Mouse (Mus musculus) heart, embryonic 16.5 days (tissue): ENCODE measurements around the gene Elovl3. TPM values are rescaled to one million over a fixed set of nuclear protein-coding genes. Genes with fewer than 3 reads are reported as not detected.

Source experiments
- ATAC-seq: fragments of 200-750 bp; cut with Nextera tagmentation; replicated peaks from 2 replicates; pipeline ENCODE4 v1.8.0; 2017; ENCODE audit warnings: moderate number of reproducible peaks; ENCODE audit not compliant: insufficient read depth, low FRiP score; ENCODE audit errors: extremely low read depth
- H3K27ac ChIP-seq: fragments of 300-500 bp; sonication (generic); 2 replicates; pipeline ENCODE4 v1.5.1; 2014; ENCODE audit warnings: mild to moderate bottlenecking, low read length, control low read depth, moderate library complexity
- H3K27me3 ChIP-seq: fragments of 300-500 bp; sonication (generic); 2 replicates; pipeline ENCODE4 v1.6.1; 2014; ENCODE audit warnings: low read length, mixed read lengths; ENCODE audit not compliant: control insufficient read depth, insufficient read depth
- H3K36me3 ChIP-seq: fragments of 300-500 bp; sonication (generic); 2 replicates; pipeline ENCODE4 v1.6.1; 2014; ENCODE audit not compliant: control insufficient read depth, insufficient read depth
- H3K4me1 ChIP-seq: fragments of 300-500 bp; sonication (generic); 2 replicates; pipeline ENCODE4 v1.6.1; 2014; ENCODE audit warnings: low read length, mixed read lengths; ENCODE audit not compliant: control insufficient read depth, insufficient read depth
- H3K4me2 ChIP-seq: fragments of 300-500 bp; sonication (generic); 2 replicates; pipeline ENCODE4 v1.6.1; 2014; ENCODE audit warnings: low read depth, mild to moderate bottlenecking, control low read depth, low read length
- H3K4me3 ChIP-seq: fragments of 300-500 bp; sonication (generic); 2 replicates; pipeline ENCODE4 v1.5.1; 2014; ENCODE audit warnings: mild to moderate bottlenecking, control low read depth, low read length
- H3K9ac ChIP-seq: fragments of 300-500 bp; sonication (generic); 2 replicates; pipeline ENCODE4 v1.6.1; 2014; ENCODE audit warnings: low read length, control low read depth
- H3K9me3 ChIP-seq: fragments of 300-500 bp; sonication (generic); replicated peaks from 2 replicates; pipeline ENCODE4 v1.6.1; 2016; ENCODE audit warnings: low read length; ENCODE audit not compliant: control insufficient read depth
- WGBS: fragments of 180-500 bp; shearing (Covaris S2); extraction: QIAGEN DNeasy Blood & Tissue Kit; methylation state at CpG from one replicate; pipeline ENCODE4 v1.1.7; 2014; 5-methylcytosine and 5-hydroxymethylcytosine counted together
- polyA plus RNA-seq: library from polyadenylated mRNA; unstranded; fragments of >200 nt; fragmentation: Nextera tagmentation; extraction: Ambion mirVana; gene quantifications from 2 replicates; pipeline ENCODE4 v1.2.1, GENCODE M21; 2015

Gene Elovl3
- polyA plus RNA-seq, 1 experiment from 2014 or later: not detected

DNA sequence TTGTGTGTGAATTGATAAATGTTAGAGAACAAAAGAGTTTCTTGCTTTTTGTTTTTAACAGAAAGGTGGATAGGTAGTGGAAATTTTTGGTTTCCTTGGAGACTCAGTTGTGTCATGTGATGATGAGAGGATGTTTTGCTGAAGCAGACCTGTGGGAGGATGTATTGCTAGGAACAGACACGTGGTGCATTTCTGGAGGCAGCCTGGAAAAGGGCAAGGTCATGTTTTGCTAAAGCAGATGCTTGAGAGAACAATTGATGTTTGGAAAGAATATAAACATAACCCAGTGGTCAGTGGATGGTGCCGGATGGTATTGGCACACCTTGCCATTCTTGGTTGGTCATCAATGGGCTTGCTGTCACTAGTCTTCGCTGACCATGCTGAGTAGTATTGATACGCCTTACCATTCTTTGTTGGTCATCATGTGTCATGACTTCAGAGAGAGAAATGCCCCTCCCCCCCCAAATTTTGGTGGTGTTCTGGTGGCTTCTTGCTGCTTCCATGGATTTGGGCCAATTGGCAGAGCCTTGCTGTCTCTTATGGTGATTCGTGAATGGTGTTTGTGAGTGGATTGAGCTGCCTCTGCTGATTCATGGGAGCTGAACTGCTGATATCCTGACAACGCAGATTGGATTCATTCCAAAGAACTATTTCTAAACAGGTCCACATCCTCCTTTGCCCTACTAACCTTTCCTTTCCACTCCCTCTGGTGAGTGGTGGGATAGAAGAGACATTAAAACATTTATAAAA lies 28.1 kb upstream of the Elovl3 start:
- no peak overlapping the region for H3K9ac ChIP-seq
- 67% methylated on average over 6 of the region's 6 CpGs for WGBS
- no peaks in the 10 kb centered on the region for H3K4me1 ChIP-seq
- no peak overlapping the region for H3K4me2 ChIP-seq
- no peaks in the 10 kb centered on the region for H3K27me3 ChIP-seq
- H3K9me3 ChIP-seq: peaks cover 3% of the 10 kb centered on the region
- H3K36me3 ChIP-seq: no peaks in the 10 kb centered on the region
- no peak overlapping the region for H3K27ac ChIP-seq
- no peak for ATAC-seq
- no peak overlapping the region for H3K4me3 ChIP-seq

- WGBS: 71% methylated on average over 2 of the region's 2 CpGs
- ATAC-seq: no peak
- no peaks in the 10 kb centered on the region for H3K36me3 ChIP-seq
- no peak overlapping the region for H3K4me2 ChIP-seq
- H3K27ac ChIP-seq: no peak overlapping the region
- peaks cover 3% of the 10 kb centered on the region for H3K9me3 ChIP-seq
- H3K27me3 ChIP-seq: no peaks in the 10 kb centered on the region
- no peaks in the 10 kb centered on the region for H3K4me1 ChIP-seq
- no peak overlapping the region for H3K4me3 ChIP-seq
- H3K9ac ChIP-seq: no peak overlapping the region
Observed at GRCm38 (mm10) chr19:46104187-46104557, 27.5 kb upstream of the Elovl3 start.

GRCm38 (mm10) chr19:46110214-46110613 lies 21.5 kb upstream of the Elovl3 start:
- no peak for ATAC-seq
- Histone ChIP-seq H3K36me3 (no peaks in the 10 kb centered on the region), H3K4me1 (no peaks in the 10 kb centered on the region), H3K4me2 (no peak overlapping the region), H3K9me3 (no peaks in the 10 kb centered on the region), H3K27ac (no peak overlapping the region), H3K9ac (no peak overlapping the region), H3K27me3 (no peaks in the 10 kb centered on the region), H3K4me3 (no peak overlapping the region)
- WGBS: 80% methylated on average over 2 of the region's 2 CpGs

DNA sequence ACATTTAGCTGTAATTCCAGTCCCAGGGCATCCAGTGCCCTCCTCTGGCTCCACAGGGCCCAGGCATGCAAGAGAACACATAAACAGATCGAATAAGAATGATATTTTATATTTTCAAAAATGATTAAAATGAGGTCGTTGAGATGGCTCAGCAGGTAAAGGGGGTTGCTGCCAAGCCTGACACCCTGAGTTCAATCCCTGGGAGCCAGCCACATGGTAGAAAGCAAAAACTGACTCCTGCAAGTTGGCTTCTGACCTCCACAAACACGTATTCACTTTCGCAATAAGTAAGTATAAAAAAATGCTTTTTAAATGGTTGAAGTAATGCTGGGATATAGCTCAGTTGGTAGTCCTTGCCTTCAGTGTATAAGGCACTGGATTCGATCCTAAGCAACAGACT lies 20.9 kb upstream of the Elovl3 start:
- H3K4me1 ChIP-seq: no peaks in the 10 kb centered on the region
- no peaks in the 10 kb centered on the region for H3K27me3 ChIP-seq
- H3K36me3 ChIP-seq: no peaks in the 10 kb centered on the region
- H3K9me3 ChIP-seq: no peaks in the 10 kb centered on the region
- WGBS: 80% methylated on average over 5 of the region's 5 CpGs
- H3K27ac ChIP-seq: no peak overlapping the region
- H3K4me3 ChIP-seq: no peak overlapping the region
- no peak overlapping the region for H3K9ac ChIP-seq
- no peak for ATAC-seq
- no peak overlapping the region for H3K4me2 ChIP-seq

DNA sequence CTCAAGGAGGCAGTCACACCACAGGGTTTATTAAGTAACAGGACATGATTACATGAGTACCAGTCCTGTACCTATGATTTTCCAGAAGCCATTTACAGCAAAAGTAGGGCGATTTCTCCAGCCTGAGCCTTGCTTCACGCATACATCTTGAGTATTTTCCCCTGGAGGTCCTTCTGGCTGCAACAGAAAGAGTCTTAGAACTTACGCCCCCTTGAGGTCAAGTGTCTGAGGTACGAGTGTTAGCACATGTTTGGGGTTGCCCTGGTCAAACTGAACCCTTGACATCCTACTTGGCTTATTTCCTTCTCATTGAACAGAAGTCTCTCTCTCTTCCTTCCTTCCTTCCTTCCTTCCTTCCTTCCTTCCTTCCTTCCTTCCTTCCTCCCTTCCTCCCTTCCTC lies 17.1 kb upstream of the Elovl3 start:
- no peaks in the 10 kb centered on the region for H3K27me3 ChIP-seq
- H3K4me1 ChIP-seq: no peaks in the 10 kb centered on the region
- no peak for ATAC-seq
- H3K4me3 ChIP-seq: no peak overlapping the region
- no peaks in the 10 kb centered on the region for H3K36me3 ChIP-seq
- no peak overlapping the region for H3K9ac ChIP-seq
- H3K27ac ChIP-seq: no peak overlapping the region
- 43% methylated on average over 4 of the region's 4 CpGs for WGBS
- H3K9me3 ChIP-seq: no peaks in the 10 kb centered on the region
- H3K4me2 ChIP-seq: no peak overlapping the region

DNA sequence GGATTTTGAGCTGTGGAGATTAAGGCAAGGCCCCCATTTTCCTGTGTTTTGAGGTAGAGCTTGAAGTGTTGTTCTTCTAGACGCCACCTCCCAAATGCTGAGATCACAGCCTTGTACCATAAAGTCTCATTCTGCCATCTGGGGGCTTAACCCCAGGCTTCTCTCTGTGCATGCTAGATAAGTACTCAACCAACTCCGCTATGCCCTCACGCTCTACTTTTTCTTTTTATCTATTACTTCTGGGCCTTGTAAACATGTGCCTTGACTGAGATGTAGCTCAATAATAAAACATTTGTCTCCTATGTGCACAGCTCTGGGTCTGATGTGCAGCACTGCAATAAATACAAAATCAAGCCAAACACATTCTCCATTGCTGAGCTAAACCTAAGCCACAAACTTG lies 12.2 kb upstream of the Elovl3 start:
- no peak for ATAC-seq
- Histone ChIP-seq H3K4me1 (no peaks in the 10 kb centered on the region), H3K9me3 (no peaks in the 10 kb centered on the region), H3K27me3 (no peaks in the 10 kb centered on the region; the same call in 1 of the 2 replicates), H3K9ac (no peak overlapping the region), H3K4me3 (no peak overlapping the region), H3K36me3 (no peaks in the 10 kb centered on the region), H3K4me2 (no peak overlapping the region), H3K27ac (no peak overlapping the region)
- 82% methylated on average over 3 of the region's 3 CpGs for WGBS

GRCm38 (mm10) chr19:46120872-46121271 lies 10.8 kb upstream of the Elovl3 start:
- Histone ChIP-seq H3K27ac (no peak overlapping the region), H3K4me1 (no peaks in the 10 kb centered on the region), H3K27me3 (no peaks in the 10 kb centered on the region; the same call in 1 of the 2 replicates), H3K4me2 (no peak overlapping the region), H3K9me3 (no peaks in the 10 kb centered on the region), H3K9ac (no peak overlapping the region), H3K4me3 (no peak overlapping the region), H3K36me3 (no peaks in the 10 kb centered on the region)
- no peak for ATAC-seq
- WGBS: 66% methylated on average over 6 of the region's 6 CpGs

- ATAC-seq: no peak
- Histone ChIP-seq H3K27ac (no peak overlapping the region), H3K4me2 (no peak overlapping the region), H3K9me3 (no peaks in the 10 kb centered on the region), H3K36me3 (no peaks in the 10 kb centered on the region), H3K4me1 (no peaks in the 10 kb centered on the region), H3K4me3 (no peak overlapping the region), H3K9ac (no peak overlapping the region), H3K27me3 (peaks cover 2% of the 10 kb centered on the region; the same call in 1 of the 2 replicates)
- WGBS: 80% methylated on average over 3 of the region's 3 CpGs
Observed at GRCm38 (mm10) chr19:46123876-46124275, 7.8 kb upstream of the Elovl3 start.

- no peak for ATAC-seq
- Histone ChIP-seq H3K27ac (no peak overlapping the region), H3K9ac (no peak overlapping the region), H3K9me3 (no peaks in the 10 kb centered on the region), H3K4me2 (no peak overlapping the region), H3K36me3 (no peaks in the 10 kb centered on the region), H3K4me1 (no peaks in the 10 kb centered on the region), H3K4me3 (no peak overlapping the region), H3K27me3 (peaks cover 2% of the 10 kb centered on the region; the same call in 1 of the 2 replicates)
Observed at GRCm38 (mm10) chr19:46124651-46125050, 7.0 kb upstream of the Elovl3 start.
